Mouse (Mus musculus) midbrain, embryonic 16.5 days (tissue): Measurements from ENCODE around the gene Pirt. TPM values are rescaled to one million over a fixed set of nuclear protein-coding genes. Genes with fewer than 3 reads are reported as not detected.

Experiments
- ATAC-seq: fragments of 200-750 bp; cut with Nextera tagmentation; 2 replicates; pipeline ENCODE4 v1.8.0; 2017; ENCODE audit warnings: moderate TSS enrichment
- H3K27ac ChIP-seq: fragments of 300-500 bp; sonication (generic); 2 replicates; pipeline ENCODE4 v1.5.1; 2014; ENCODE audit warnings: mild to moderate bottlenecking, low read length, mixed read lengths
- H3K27me3 ChIP-seq: fragments of 300-500 bp; sonication (generic); 2 replicates; pipeline ENCODE4 v1.6.1; 2014; ENCODE audit warnings: low read depth, low read length, mixed read lengths; ENCODE audit not compliant: control insufficient read depth, insufficient read depth
- H3K36me3 ChIP-seq: fragments of 300-500 bp; sonication (generic); 2 replicates; pipeline ENCODE4 v1.6.1; 2014; ENCODE audit warnings: mild to moderate bottlenecking, low read length, moderate library complexity, mixed read lengths; ENCODE audit not compliant: control insufficient read depth, insufficient read depth
- H3K4me1 ChIP-seq: fragments of 300-500 bp; sonication (generic); 2 replicates; pipeline ENCODE4 v1.6.1; 2014; ENCODE audit warnings: mild to moderate bottlenecking, low read length, mixed read lengths; ENCODE audit not compliant: control insufficient read depth, insufficient read depth
- H3K4me2 ChIP-seq: fragments of 300-500 bp; sonication (generic); 2 replicates; pipeline ENCODE4 v1.6.1; 2014; ENCODE audit warnings: mild to moderate bottlenecking, low read length, mixed read lengths
- H3K4me3 ChIP-seq: fragments of 300-500 bp; sonication (generic); 2 replicates; pipeline ENCODE4 v1.5.1; 2014; ENCODE audit warnings: low read depth, mild to moderate bottlenecking, low read length, moderate library complexity, mixed read lengths
- H3K9ac ChIP-seq: fragments of 300-500 bp; sonication (generic); 2 replicates; pipeline ENCODE4 v1.6.1; 2014; ENCODE audit warnings: low read depth, low read length, mixed read lengths
- H3K9me3 ChIP-seq: fragments of 300-500 bp; sonication (generic); replicated peaks from 2 replicates; pipeline ENCODE4 v1.6.1; 2014; ENCODE audit warnings: mild to moderate bottlenecking, low read length, mixed read lengths; ENCODE audit not compliant: control insufficient read depth, poor library complexity, severe bottlenecking
- WGBS: fragments of 180-500 bp; shearing (Covaris S2); extraction: QIAGEN DNeasy Blood & Tissue Kit; methylation state at CpG from one replicate; pipeline ENCODE4 v1.1.7; 2014; 5-methylcytosine and 5-hydroxymethylcytosine counted together
- polyA plus RNA-seq: library from polyadenylated mRNA; unstranded; fragments of >200 nt; fragmentation: Nextera tagmentation; extraction: Ambion mirVana; gene quantifications from 2 replicates; pipeline ENCODE4 v1.2.1, GENCODE M21; 2015

Gene Pirt
- polyA plus RNA-seq, 1 experiment from 2014 or later: 1.4 TPM

GRCm38 (mm10) chr11:66968575-66968974, 56.8 kb downstream of the Pirt start:
- H3K9me3 ChIP-seq: no peaks in the 10 kb centered on the region
- no peak overlapping the region for H3K4me2 ChIP-seq
- no peak overlapping the region for H3K9ac ChIP-seq
- H3K4me3 ChIP-seq: no peak overlapping the region
- 95% methylated on average over 1 of the region's 1 CpGs for WGBS
- no peaks in the 10 kb centered on the region for H3K36me3 ChIP-seq
- ATAC-seq: no peak
- no peaks in the 10 kb centered on the region for H3K4me1 ChIP-seq
- no peak overlapping the region for H3K27ac ChIP-seq
- no peaks in the 10 kb centered on the region for H3K27me3 ChIP-seq

GRCm38 (mm10) chr11:66973507-66973906, 61.7 kb downstream of the Pirt start:
- Histone ChIP-seq H3K36me3 (no peaks in the 10 kb centered on the region), H3K27ac (no peak overlapping the region), H3K27me3 (no peaks in the 10 kb centered on the region; the same call in 1 of the 2 replicates), H3K4me2 (no peak overlapping the region), H3K9me3 (peaks cover 8% of the 10 kb centered on the region; the same call in 1 of the 2 replicates), H3K4me3 (no peak overlapping the region), H3K9ac (no peak overlapping the region), H3K4me1 (no peaks in the 10 kb centered on the region)
- no peak for ATAC-seq
- WGBS: 92% methylated on average over 3 of the region's 3 CpGs

GRCm38 (mm10) chr11:66975606-66976330, 64.0 kb downstream of the Pirt start:
- 92% methylated on average over 7 of the region's 7 CpGs for WGBS
- H3K27me3 ChIP-seq: no peaks in the 10 kb centered on the region; the same call in 1 of the 2 replicates
- ATAC-seq: no peak
- no peaks in the 10 kb centered on the region for H3K4me1 ChIP-seq
- H3K9me3 ChIP-seq: peaks cover 8% of the 10 kb centered on the region; the same call in 1 of the 2 replicates
- no peak overlapping the region for H3K4me2 ChIP-seq
- no peak overlapping the region for H3K9ac ChIP-seq
- H3K27ac ChIP-seq: no peak overlapping the region
- H3K36me3 ChIP-seq: no peaks in the 10 kb centered on the region
- H3K4me3 ChIP-seq: no peak overlapping the region

Other genes with a start within 250 kb of the Pirt start
- not detected in 2 replicates for gene Tmem238l, start 44.7 kb downstream of the Pirt start, polyA plus RNA-seq
- gene Tmem220, start 113.2 kb downstream of the Pirt start, polyA plus RNA-seq: 0.47 and 0.89 TPM in 2 replicates
- gene Adprm, start 140.6 kb downstream of the Pirt start, polyA plus RNA-seq: 28.2 and 32.7 TPM in 2 replicates
- gene Sco1, start 140.7 kb downstream of the Pirt start, polyA plus RNA-seq: 10.9 and 12.5 TPM in 2 replicates
- gene Myh3, start 166.3 kb downstream of the Pirt start, polyA plus RNA-seq: 0.14 and 0.22 TPM in 2 replicates